Mouse (Mus musculus) lung, postnatal 0 days (tissue): ENCODE measurements around the gene Aldh6a1. TPM values are rescaled to one million over a fixed set of nuclear protein-coding genes. Genes with fewer than 3 reads are reported as not detected.

Experiments
- ATAC-seq: fragments of 200-750 bp; cut with Nextera tagmentation; 2 replicates; pipeline ENCODE4 v1.8.0; 2017; ENCODE audit warnings: moderate library complexity
- DNase-seq: peaks from one replicate; pipeline ENCODE4 v3.0.0-alpha.2; 2016; ENCODE audit warnings: low spot score
- H3K27ac ChIP-seq: fragments of 300-500 bp; sonication (generic); 2 replicates; pipeline ENCODE4 v1.5.1; 2014; ENCODE audit warnings: antibody characterized with exemption, mild to moderate bottlenecking, low read length, mixed read lengths
- H3K27me3 ChIP-seq: fragments of 300-500 bp; sonication (generic); replicated peaks from 2 replicates; pipeline ENCODE4 v1.6.1; 2014; ENCODE audit warnings: low read length, mixed read lengths; ENCODE audit not compliant: insufficient read depth
- H3K36me3 ChIP-seq: fragments of 300-500 bp; sonication (generic); 2 replicates; pipeline ENCODE4 v1.6.1; 2014; ENCODE audit warnings: low read length, mixed read lengths; ENCODE audit not compliant: insufficient read depth
- H3K4me1 ChIP-seq: fragments of 300-500 bp; sonication (generic); 2 replicates; pipeline ENCODE4 v1.6.1; 2014; ENCODE audit warnings: antibody characterized with exemption, low read depth, low read length, mixed read lengths; ENCODE audit not compliant: insufficient read depth
- H3K4me2 ChIP-seq: fragments of 300-500 bp; sonication (generic); replicated peaks from 2 replicates; pipeline ENCODE4 v1.6.1; 2014; ENCODE audit warnings: low read depth, mild to moderate bottlenecking, low read length, moderate library complexity, mixed read lengths
- H3K4me3 ChIP-seq: fragments of 300-500 bp; sonication (generic); 2 replicates; pipeline ENCODE4 v1.5.1; 2014; ENCODE audit warnings: low read depth, low read length
- H3K9ac ChIP-seq: fragments of 300-500 bp; sonication (generic); replicated peaks from 2 replicates; pipeline ENCODE4 v1.6.1; 2014; ENCODE audit warnings: low read depth, mild to moderate bottlenecking
- H3K9me3 ChIP-seq: fragments of 300-500 bp; sonication (generic); 2 replicates; pipeline ENCODE4 v1.6.1; 2016; ENCODE audit warnings: low read length, mixed read lengths
- CTCF ChIP-seq: IDR thresholded peaks from 2 replicates; pipeline ENCODE4 v1.5.1; 2016; ENCODE audit warnings: antibody characterized with exemption, mild to moderate bottlenecking
- EP300 ChIP-seq: IDR thresholded peaks from 2 replicates; pipeline ENCODE4 v1.6.1; 2016; ENCODE audit warnings: antibody characterized with exemption, mild to moderate bottlenecking, control low read depth
- WGBS: fragments of 180-500 bp; shearing (Covaris S2); extraction: QIAGEN DNeasy Blood & Tissue Kit; methylation state at CpG from one replicate; pipeline ENCODE4 v1.1.7; 2014; 5-methylcytosine and 5-hydroxymethylcytosine counted together
- polyA plus RNA-seq: library from polyadenylated mRNA; unstranded; fragments of >200 nt; fragmentation: Nextera tagmentation; extraction: Ambion mirVana; gene quantifications from 2 replicates; pipeline ENCODE4 v1.2.1, GENCODE M21; 2015

The Aldh6a1 gene
- polyA plus RNA-seq, 1 experiment from 2014 or later, result 52.1 TPM

- ATAC-seq, result no peak
- no peak overlapping the region for H3K27ac ChIP-seq
- no peak overlapping the region for H3K4me2 ChIP-seq
- no peaks in the 10 kb centered on the region for H3K36me3 ChIP-seq
- no peak for DNase-seq
- H3K27me3 ChIP-seq, result no peaks in the 10 kb centered on the region
- H3K4me3 ChIP-seq, result no peak overlapping the region
- H3K4me1 ChIP-seq, result no peaks in the 10 kb centered on the region
- WGBS, result 61% methylated on average over 4 of the region's 4 CpGs
- TF ChIP-seq CTCF (peak; percentile 26; the same call in 1 of the 2 replicates), EP300 (no peak)
- H3K9me3 ChIP-seq, result no peaks in the 10 kb centered on the region
- no peak overlapping the region for H3K9ac ChIP-seq
These were observed 43.5 kb downstream of the Aldh6a1 start for GRCm38 (mm10) chr12:84407259-84407658.

- H3K27ac ChIP-seq, result no peak overlapping the region
- TF ChIP-seq EP300, result no peak
- ATAC-seq, result no peak
- H3K27me3 ChIP-seq, result no peaks in the 10 kb centered on the region
- H3K4me2 ChIP-seq, result no peak overlapping the region
- WGBS, result 92% methylated on average over 6 of the region's 6 CpGs
- no peak overlapping the region for H3K4me3 ChIP-seq
- H3K9me3 ChIP-seq, result no peaks in the 10 kb centered on the region
- H3K9ac ChIP-seq, result no peak overlapping the region
- no peaks in the 10 kb centered on the region for H3K4me1 ChIP-seq
- no peak for DNase-seq
- H3K36me3 ChIP-seq, result no peaks in the 10 kb centered on the region
These were observed 46.3 kb downstream of the Aldh6a1 start for GRCm38 (mm10) chr12:84404541-84404940.

- DNase-seq (no peak), ATAC-seq (no peak)
- WGBS, result 60% methylated on average over 9 of the region's 9 CpGs
These were observed 47.9 kb downstream of the Aldh6a1 start for GRCm38 (mm10) chr12:84402923-84403322.

GRCm38 (mm10) chr12:84400653-84401052 lies 50.2 kb downstream of the Aldh6a1 start:
- no peak overlapping the region for H3K4me3 ChIP-seq
- TF ChIP-seq CTCF (no peak), EP300 (no peak)
- WGBS, result 23% methylated on average over 3 of the region's 3 CpGs
- no peak overlapping the region for H3K9ac ChIP-seq
- H3K4me2 ChIP-seq, result no peak overlapping the region
- 0 out of 2 replicates have a peak, but pooled peaks cover 3% of the 10 kb centered on the region for H3K36me3 ChIP-seq
- H3K9me3 ChIP-seq, result no peaks in the 10 kb centered on the region
- H3K27me3 ChIP-seq, result no peaks in the 10 kb centered on the region
- ATAC-seq (no peak), DNase-seq (peak; percentile 51)
- 0 out of 2 replicates have a peak overlapping the region, but pooled peaks have one; percentile 8 for H3K27ac ChIP-seq
- H3K4me1 ChIP-seq, result no peaks in the 10 kb centered on the region

More at GRCm38 (mm10) chr12:84402923-84403322, 47.9 kb downstream of the Aldh6a1 start:
- no peaks in the 10 kb centered on the region for H3K4me1 ChIP-seq
- no peak for TF ChIP-seq CTCF
- no peak for TF ChIP-seq EP300
- H3K36me3 ChIP-seq, result no peaks in the 10 kb centered on the region
- no peak overlapping the region for H3K4me2 ChIP-seq
- H3K4me3 ChIP-seq, result no peak overlapping the region
- no peak overlapping the region for H3K9ac ChIP-seq
- no peak overlapping the region for H3K27ac ChIP-seq
- no peaks in the 10 kb centered on the region for H3K27me3 ChIP-seq
- H3K9me3 ChIP-seq, result no peaks in the 10 kb centered on the region

GRCm38 (mm10) chr12:84400068-84400467 lies 50.7 kb downstream of the Aldh6a1 start:
- no peak for DNase-seq
- Histone ChIP-seq H3K27ac (no peak overlapping the region), H3K36me3 (0 out of 2 replicates have a peak, but pooled peaks cover 3% of the 10 kb centered on the region), H3K9ac (no peak overlapping the region), H3K4me3 (no peak overlapping the region), H3K27me3 (no peaks in the 10 kb centered on the region), H3K4me1 (no peaks in the 10 kb centered on the region), H3K9me3 (no peaks in the 10 kb centered on the region), H3K4me2 (no peak overlapping the region)
- TF ChIP-seq CTCF, result no peak
- no peak for TF ChIP-seq EP300
- ATAC-seq, result no peak
- WGBS, result 70% methylated on average over 3 of the region's 3 CpGs

- Histone ChIP-seq H3K9me3 (no peaks in the 10 kb centered on the region), H3K4me1 (no peaks in the 10 kb centered on the region), H3K27ac (no peak overlapping the region), H3K9ac (no peak overlapping the region), H3K36me3 (0 out of 2 replicates have a peak, but pooled peaks cover 3% of the 10 kb centered on the region), H3K27me3 (no peaks in the 10 kb centered on the region), H3K4me3 (no peak overlapping the region), H3K4me2 (no peak overlapping the region)
- DNase-seq (peak; percentile 38), ATAC-seq (peak; percentile 52)
- 46% methylated on average over 9 of the region's 9 CpGs for WGBS
- TF ChIP-seq CTCF, result no peak
- no peak for TF ChIP-seq EP300
These were observed 51.1 kb downstream of the Aldh6a1 start for GRCm38 (mm10) chr12:84399663-84400062.

GRCm38 (mm10) chr12:84399135-84399534 lies 51.7 kb downstream of the Aldh6a1 start:
- Histone ChIP-seq H3K27me3 (no peaks in the 10 kb centered on the region), H3K4me1 (no peaks in the 10 kb centered on the region), H3K36me3 (0 out of 2 replicates have a peak, but pooled peaks cover 3% of the 10 kb centered on the region), H3K4me2 (no peak overlapping the region), H3K9me3 (no peaks in the 10 kb centered on the region), H3K4me3 (no peak overlapping the region), H3K9ac (no peak overlapping the region), H3K27ac (no peak overlapping the region)
- WGBS, result 66% methylated on average over 9 of the region's 9 CpGs
- DNase-seq (no peak), ATAC-seq (no peak)
- TF ChIP-seq CTCF (no peak), EP300 (no peak)
